Mouse (Mus musculus) midbrain, embryonic 14.5 days (tissue): ENCODE data around the gene Zfp131. TPM values are rescaled to one million over a fixed set of nuclear protein-coding genes. Genes with fewer than 3 reads are reported as not detected.
"Not testable (repeated sequence)": the region's sequence is repeated elsewhere in the genome, so short reads cannot be mapped to it uniquely, and the experiment has no call there.

Source experiments
- ATAC-seq: fragments of 200-750 bp; cut with Nextera tagmentation; 2 replicates; pipeline ENCODE4 v1.8.0; 2017; ENCODE audit warnings: moderate number of reproducible peaks, moderate library complexity; ENCODE audit not compliant: low FRiP score, low TSS enrichment
- DNase-seq: peaks from one replicate; pipeline ENCODE4 v3.0.0-alpha.2; 2015
- H3K27ac ChIP-seq: fragments of 300-500 bp; sonication (generic); replicated peaks from 2 replicates; pipeline ENCODE4 v1.5.1; 2014; ENCODE audit warnings: mild to moderate bottlenecking, low read depth, low read length, moderate library complexity
- H3K27me3 ChIP-seq: fragments of 300-500 bp; sonication (generic); 2 replicates; pipeline ENCODE4 v1.6.1; 2014; ENCODE audit warnings: low read length, control low read depth, mixed read lengths; ENCODE audit not compliant: control insufficient read depth, insufficient read depth
- H3K36me3 ChIP-seq: fragments of 300-500 bp; sonication (generic); 2 replicates; pipeline ENCODE4 v1.6.1; 2014; ENCODE audit warnings: low read length, control low read depth; ENCODE audit not compliant: control insufficient read depth, insufficient read depth
- H3K4me1 ChIP-seq: fragments of 300-500 bp; sonication (generic); 2 replicates; pipeline ENCODE4 v1.6.1; 2014; ENCODE audit warnings: mild to moderate bottlenecking, antibody characterized with exemption, low read length, control low read depth; ENCODE audit not compliant: control insufficient read depth, insufficient read depth
- H3K4me2 ChIP-seq: fragments of 300-500 bp; sonication (generic); 2 replicates; pipeline ENCODE4 v1.6.1; 2014; ENCODE audit warnings: mild to moderate bottlenecking, low read length, moderate library complexity
- H3K4me3 ChIP-seq: fragments of 300-500 bp; sonication (generic); replicated peaks from 2 replicates; pipeline ENCODE4 v1.5.1; 2014; ENCODE audit warnings: low read depth, low read length
- H3K9ac ChIP-seq: fragments of 300-500 bp; sonication (generic); replicated peaks from 2 replicates; pipeline ENCODE4 v1.6.1; 2014; ENCODE audit warnings: mild to moderate bottlenecking, low read length, moderate library complexity
- H3K9me3 ChIP-seq: fragments of 300-500 bp; sonication (generic); 2 replicates; pipeline ENCODE4 v1.6.1; 2016; ENCODE audit warnings: low read length, control low read depth, mixed read lengths; ENCODE audit not compliant: control insufficient read depth
- WGBS: fragments of 180-500 bp; shearing (Covaris S2); extraction: QIAGEN DNeasy Blood & Tissue Kit; methylation state at CpG from one replicate; pipeline ENCODE4 v1.1.7; 2014; 5-methylcytosine and 5-hydroxymethylcytosine counted together
- polyA plus RNA-seq: library from polyadenylated mRNA; unstranded; fragments of >200 nt; fragmentation: Nextera tagmentation; extraction: Ambion mirVana; gene quantifications from 2 replicates; pipeline ENCODE4 v1.2.1, GENCODE M21; 2014

Zfp131 gene
- polyA plus RNA-seq, result 35.2 and 36.3 TPM in 2 replicates

DNA sequence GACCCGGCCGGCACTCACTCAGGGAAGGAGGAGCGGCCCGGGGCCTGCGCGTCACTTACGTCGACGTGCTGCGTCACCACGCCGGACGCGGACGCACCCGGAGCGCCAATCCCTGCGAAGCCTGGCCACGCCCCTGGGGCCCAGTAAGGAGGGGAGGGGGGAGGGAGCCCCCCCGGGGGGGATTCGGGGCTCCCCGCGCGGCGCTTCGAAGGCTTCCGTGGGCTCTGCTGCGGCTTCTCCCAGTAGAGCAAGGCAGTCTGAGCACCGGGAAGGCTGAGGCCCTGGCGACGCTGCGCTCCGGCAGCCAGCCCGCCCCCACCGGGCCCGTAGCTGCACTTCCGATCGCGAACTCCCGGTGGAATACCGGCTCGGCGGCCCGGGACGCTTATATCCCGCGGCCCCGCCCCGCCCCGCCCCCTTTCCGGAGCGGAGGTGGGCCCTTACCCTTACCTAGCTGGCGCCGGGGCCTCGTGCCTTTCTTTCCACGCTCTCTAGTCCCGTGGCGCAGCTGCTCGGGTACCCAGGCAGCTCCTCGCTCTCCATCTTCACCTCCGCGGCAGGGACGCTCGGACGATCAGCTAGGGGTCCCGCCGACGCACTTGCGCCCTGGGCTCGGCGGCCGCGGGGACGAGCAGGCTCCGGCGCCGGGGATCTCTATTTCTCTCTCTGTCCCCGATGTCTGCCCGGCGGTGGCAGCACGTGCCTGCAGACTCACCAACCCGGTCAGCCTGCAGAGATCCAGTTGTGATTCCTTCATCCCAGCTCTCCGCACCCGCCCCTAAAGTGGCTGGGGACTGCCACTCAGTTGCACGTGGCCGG is at the start of gene Zfp131:
Zfp131 (minus strand) TSS at position 129 of the 819 bp plus-strand sequence.
- Histone ChIP-seq H3K9ac (peak within 1 kb of the TSS; percentile 89), H3K27ac (peak within 1 kb of the TSS; percentile 97), H3K36me3 (peaks cover 23% of the 10 kb centered on the region), H3K4me3 (peak within 1 kb of the TSS; percentile 80), H3K27me3 (no peaks in the 10 kb centered on the region), H3K9me3 (no peaks in the 10 kb centered on the region), H3K4me2 (peak within 1 kb of the TSS; percentile 78), H3K4me1 (peaks cover 20% of the 10 kb centered on the region)
- WGBS, result under 1% methylated on average over 67 of the region's 86 CpGs
- ATAC-seq, result peak; percentile 97
- DNase-seq, result peak; percentile 99

DNA sequence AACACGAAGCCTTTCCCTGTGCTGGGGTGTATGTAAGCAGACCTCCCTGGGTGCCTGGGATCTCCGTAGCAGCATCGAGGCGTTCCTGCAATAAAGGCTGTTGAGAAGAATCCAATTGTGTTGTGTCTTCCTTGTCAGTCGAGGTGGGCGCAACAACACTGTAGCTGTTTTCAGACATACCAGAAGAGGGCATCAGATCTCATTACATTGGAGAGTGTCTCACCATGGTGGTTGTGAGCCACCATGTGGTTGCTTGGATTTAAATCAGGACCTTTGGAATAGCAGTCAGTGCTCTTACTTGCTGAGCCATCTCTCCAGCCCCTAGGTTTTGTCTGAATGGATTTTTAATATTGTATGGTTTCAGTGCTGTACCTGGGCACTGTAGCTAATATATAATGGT is 49.3 kb upstream of the Zfp131 start:
- not testable (repeated sequence) for H3K4me2 ChIP-seq, H3K9me3 ChIP-seq, ATAC-seq, H3K9ac ChIP-seq, H3K36me3 ChIP-seq, H3K4me3 ChIP-seq, H3K27ac ChIP-seq, H3K27me3 ChIP-seq, H3K4me1 ChIP-seq
- 15% methylated on average over 6 of the region's 6 CpGs for WGBS
- DNase-seq, result peak; percentile 28

DNA sequence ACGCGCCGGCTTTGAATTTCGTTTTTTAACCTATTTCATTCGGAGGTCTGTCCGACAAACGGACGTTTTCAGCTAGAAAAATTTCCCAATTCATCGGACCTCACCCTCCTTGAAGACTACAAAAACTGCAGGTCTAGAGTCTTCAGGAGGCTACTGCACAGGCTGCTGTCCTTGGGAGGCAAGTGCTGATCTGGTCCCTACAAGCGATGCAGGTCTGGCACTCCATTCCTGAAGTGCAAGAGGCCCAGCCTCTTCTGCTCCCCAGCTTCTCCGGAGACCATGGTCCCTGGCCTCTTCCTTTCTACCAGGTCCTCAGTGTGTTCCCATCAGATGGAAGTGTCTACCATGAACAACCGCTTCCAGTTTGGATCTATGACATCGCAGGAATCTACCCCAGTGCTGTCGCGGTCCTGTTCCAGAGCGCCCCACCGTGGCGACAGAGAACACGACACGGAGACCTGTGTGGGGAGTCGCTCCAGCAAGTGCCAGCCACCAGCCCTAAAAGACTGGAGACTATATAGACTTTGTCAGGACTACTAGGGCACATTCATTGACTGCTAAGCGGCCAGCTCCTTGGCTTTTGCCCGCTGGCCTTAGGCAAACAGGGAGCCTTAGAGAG is 47.1 kb upstream of the Zfp131 start:
- 7% methylated on average over 14 of the region's 23 CpGs for WGBS
- peak; percentile 38; the same call in 1 of the 2 replicates for ATAC-seq
- H3K9ac ChIP-seq, H3K9me3 ChIP-seq, H3K4me1 ChIP-seq, H3K27ac ChIP-seq, H3K36me3 ChIP-seq, H3K27me3 ChIP-seq, H3K4me3 ChIP-seq: not testable (repeated sequence)
- DNase-seq, result peak; percentile 61
- H3K4me2 ChIP-seq, result peak overlapping the region; percentile 22; the same call in 1 of the 2 replicates

DNA sequence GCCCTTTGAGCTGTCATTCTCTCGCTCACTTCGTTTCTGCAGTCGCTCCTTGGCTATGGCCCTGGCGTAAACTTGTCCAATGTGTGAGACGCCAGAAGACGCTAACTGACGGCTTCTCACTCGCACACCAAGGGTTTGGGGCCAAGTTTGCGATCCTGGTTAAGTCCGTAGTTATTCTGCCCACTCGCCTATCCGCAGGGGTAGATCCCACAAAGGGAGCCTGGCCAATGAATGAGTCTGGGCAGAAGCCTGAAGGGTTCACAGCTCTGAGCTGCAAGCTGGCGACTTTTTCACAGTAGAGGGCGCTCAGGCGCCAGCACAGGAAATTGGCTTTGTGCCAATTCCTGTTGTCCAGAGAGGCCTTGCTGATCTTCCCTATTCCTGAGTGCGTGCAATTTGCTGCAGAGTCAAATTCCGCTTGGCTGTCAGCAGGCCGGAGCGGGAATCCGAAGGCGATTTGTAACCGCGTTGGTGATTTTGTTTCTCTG is 45.7 kb upstream of the Zfp131 start:
- peak overlapping the region; percentile 13 for H3K4me3 ChIP-seq
- H3K4me1 ChIP-seq, H3K36me3 ChIP-seq, H3K9ac ChIP-seq, H3K27ac ChIP-seq, H3K9me3 ChIP-seq, H3K27me3 ChIP-seq: not testable (repeated sequence)
- peak; percentile 51 for DNase-seq
- H3K4me2 ChIP-seq, result peak overlapping the region; percentile 39
- WGBS, result 9% methylated on average over 22 of the region's 23 CpGs
- ATAC-seq, result peak; percentile 77

DNA sequence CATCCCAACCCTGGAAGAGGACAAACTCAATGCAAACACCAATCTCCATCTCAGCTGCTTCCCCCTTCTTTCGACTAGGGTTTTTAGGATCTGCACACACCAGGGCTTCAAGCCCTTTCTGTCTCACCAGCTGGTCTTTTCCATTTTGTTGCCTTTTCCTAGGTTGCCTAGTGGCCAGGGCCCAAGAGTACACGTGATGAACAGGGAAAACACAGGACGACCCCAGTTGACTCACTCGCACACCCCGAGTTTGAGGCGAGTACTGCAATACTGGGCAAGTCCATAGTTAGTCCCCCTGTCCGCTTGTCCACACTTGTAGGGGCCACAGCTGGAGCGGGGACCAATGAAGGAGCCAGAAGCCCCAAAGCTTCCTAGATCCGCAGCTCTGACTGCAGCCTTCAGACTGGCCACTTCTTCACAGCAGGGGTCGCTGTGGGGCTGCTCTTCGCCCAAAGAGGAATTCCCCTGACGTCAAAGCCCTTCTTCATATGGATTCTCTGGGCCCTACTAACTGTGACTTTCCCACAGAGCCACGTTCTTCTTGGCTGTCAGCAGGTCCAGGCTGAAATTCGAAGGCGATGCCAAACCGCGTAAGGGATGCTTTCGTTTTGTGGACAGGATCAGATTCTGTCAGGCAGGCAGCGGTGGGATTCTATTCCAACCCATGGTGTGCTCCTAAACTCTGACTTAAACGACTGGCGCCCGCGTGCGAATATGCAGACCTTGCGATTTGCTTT is 44.8 kb upstream of the Zfp131 start, which contains the start of gene D13Ertd608e:
D13Ertd608e (plus strand) TSS at position 687 of the 737 bp plus-strand sequence.
- 13% methylated on average over 18 of the region's 25 CpGs for WGBS
- H3K9ac ChIP-seq, result not testable (repeated sequence)
- ATAC-seq, result peak; percentile 38

DNA sequence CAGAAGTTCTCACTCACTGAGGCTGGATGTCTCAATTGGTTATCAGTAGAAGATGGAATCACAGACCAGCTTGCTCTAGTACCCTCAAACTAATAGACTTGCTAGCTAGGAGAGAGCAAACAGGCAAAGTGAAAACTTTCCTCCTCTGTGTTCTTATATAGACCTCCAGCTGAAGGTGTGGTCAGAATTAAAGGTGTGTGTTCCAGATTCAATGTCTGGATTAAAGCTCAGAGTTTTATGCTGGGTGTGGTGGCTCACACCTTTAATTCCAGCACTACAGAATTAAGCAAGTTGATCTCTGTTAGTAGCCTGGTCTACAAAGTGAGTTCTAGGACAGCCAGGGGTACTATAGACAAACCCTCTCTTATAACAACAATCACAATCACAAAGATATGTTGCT is 39.4 kb upstream of the Zfp131 start, which contains the start of gene AF067063:
AF067063 (minus strand) TSS at position 101 of the 400 bp plus-strand sequence.
- not testable (repeated sequence) for H3K4me1 ChIP-seq, H3K9me3 ChIP-seq, H3K9ac ChIP-seq, H3K4me3 ChIP-seq, DNase-seq, H3K4me2 ChIP-seq, ATAC-seq, H3K27ac ChIP-seq, H3K36me3 ChIP-seq, H3K27me3 ChIP-seq

More for the DNA sequence above, 44.8 kb upstream of the Zfp131 start, which contains the start of gene D13Ertd608e:
- not testable (repeated sequence) for H3K27me3 ChIP-seq, H3K36me3 ChIP-seq, H3K27ac ChIP-seq, H3K4me1 ChIP-seq, H3K9me3 ChIP-seq
- Histone ChIP-seq H3K4me2 (peak within 1 kb of the TSS; percentile 39), H3K4me3 (peak within 1 kb of the TSS; percentile 13)
- DNase-seq, result peak; percentile 65

DNA sequence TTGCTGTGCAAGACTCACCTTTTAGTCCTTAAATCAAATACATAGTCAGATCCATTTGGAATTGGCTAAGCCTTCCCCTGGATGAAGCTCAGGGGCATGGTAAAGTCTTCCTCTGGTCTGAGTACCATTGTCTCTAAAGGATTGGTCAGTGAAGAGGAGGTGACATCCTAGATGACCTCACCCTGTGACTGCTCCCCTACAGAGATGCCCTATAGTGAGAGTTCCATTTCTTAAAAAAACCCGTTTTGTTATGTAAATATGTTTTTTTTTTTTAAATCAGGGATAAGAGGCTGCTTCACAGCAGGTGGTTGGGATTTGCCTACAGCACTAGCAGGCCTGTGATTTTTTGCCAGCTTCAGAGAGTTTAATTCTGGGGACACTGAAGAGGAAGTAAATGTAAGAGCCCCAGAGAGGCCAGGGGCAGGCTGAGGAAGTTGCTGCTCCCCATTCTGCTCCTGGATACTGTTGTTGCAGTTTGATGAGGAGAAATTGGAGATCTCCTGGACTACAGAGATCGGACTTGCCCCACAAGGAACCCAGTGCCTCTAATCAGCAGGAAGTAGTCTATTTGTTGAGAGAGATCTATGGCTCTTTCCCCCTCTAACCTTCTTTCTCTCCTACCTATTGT is 27.0 kb upstream of the Zfp131 start:
- H3K9me3 ChIP-seq, result no peaks in the 10 kb centered on the region
- no peaks in the 10 kb centered on the region for H3K4me1 ChIP-seq
- ATAC-seq (no peak), DNase-seq (peak; percentile 13)
- H3K27me3 ChIP-seq, result no peaks in the 10 kb centered on the region
- WGBS, result 4% methylated on average over 2 of the region's 2 CpGs
- H3K4me2 ChIP-seq, result no peak overlapping the region
- H3K4me3 ChIP-seq, result no peak overlapping the region
- no peak overlapping the region for H3K9ac ChIP-seq
- no peak overlapping the region for H3K27ac ChIP-seq
- no peaks in the 10 kb centered on the region for H3K36me3 ChIP-seq

DNA sequence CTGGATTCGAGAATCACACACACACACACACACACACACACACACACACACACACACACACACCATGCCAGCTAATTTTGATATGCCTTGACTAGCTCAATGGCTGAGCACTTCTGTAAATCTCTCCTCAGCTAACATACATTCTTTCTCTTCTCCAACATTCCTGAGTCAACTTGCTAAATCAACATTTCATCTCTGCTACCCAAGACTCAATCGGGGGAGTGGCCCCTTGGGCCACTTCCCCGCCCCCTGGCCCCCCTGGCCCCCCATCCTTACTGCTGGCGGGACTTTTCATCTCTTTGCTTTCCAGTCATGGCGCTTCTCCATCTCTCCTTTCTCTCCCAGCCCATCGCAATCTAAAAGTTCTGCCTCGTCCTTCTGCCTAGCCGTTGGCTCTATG is 26.1 kb upstream of the Zfp131 start:
- DNase-seq (no peak), ATAC-seq (no peak)
- Histone ChIP-seq H3K27me3 (no peaks in the 10 kb centered on the region), H3K36me3 (no peaks in the 10 kb centered on the region), H3K4me1 (no peaks in the 10 kb centered on the region), H3K4me3 (no peak overlapping the region), H3K4me2 (no peak overlapping the region), H3K9me3 (no peaks in the 10 kb centered on the region), H3K9ac (no peak overlapping the region), H3K27ac (no peak overlapping the region)
- WGBS, result 55% methylated on average over 8 of the region's 8 CpGs
